Mouse (Mus musculus) 3134 (cell line): ENCODE data around the gene Camta1.

Source experiments
- DNase-seq: peaks from one replicate; pipeline ENCODE4 v3.0.0-alpha.2; 2011; ENCODE audit warnings: low spot score; ENCODE audit not compliant: insufficient read length; ENCODE audit errors: extremely low read depth

Camta1 gene

DNA sequence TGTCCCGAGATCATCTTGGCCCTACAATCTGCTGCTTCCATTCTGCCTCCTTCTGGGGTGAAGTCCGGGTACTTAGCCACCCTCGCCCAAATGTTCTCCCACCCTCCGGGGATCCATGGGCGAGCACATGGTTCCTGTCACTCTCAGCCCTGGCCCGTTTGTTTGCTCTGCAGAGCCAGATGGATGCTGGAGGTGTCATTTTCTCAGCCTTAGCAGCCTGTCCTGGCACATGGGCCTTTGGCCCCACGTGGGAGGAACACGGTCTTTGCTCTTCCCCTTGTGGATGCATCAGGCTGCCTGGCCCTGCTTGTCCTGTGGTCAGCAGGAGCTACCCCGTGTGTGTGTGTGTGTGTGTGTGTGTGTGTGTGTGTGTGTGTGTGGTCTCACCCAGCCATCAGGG, 560.3 kb downstream of the Camta1 start:
- no peak for DNase-seq

- DNase-seq, result no peak
Measured at GRCm38 (mm10) chr4:151300706-151301105, 561.0 kb downstream of the Camta1 start.

DNA sequence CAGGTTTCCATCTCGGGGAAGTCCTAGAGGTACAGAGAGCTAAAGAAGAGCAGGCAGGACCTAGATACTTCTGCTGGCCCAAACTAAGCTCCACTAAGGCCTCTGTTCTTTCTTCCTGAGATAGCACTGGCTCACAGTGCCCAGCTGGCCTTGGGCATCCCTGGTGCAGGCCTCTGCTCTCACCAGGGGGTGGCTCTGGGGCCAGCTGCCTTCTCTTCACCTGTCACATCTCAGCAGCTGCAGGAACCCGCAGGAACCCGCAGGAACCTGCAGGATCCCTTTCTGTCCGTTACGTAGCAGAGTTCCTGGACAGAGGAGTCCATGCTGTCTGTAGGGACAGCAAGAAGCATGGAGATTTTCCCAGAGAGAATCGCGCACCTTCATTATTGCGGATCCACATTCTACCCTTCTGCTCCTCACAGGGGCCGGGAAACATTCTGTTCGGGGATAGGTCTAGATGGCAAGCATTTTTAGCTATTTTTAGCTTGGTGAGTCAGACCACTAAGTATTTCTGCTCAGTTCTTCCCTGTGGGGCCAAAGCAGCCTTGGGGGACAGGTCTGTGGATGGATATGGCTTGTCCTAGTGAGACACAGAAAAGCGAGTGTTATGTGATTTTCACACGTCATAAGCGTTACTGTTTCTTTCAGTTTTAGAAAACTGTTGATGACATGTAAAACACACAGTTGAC, 566.0 kb downstream of the Camta1 start:
- no peak for DNase-seq

DNA sequence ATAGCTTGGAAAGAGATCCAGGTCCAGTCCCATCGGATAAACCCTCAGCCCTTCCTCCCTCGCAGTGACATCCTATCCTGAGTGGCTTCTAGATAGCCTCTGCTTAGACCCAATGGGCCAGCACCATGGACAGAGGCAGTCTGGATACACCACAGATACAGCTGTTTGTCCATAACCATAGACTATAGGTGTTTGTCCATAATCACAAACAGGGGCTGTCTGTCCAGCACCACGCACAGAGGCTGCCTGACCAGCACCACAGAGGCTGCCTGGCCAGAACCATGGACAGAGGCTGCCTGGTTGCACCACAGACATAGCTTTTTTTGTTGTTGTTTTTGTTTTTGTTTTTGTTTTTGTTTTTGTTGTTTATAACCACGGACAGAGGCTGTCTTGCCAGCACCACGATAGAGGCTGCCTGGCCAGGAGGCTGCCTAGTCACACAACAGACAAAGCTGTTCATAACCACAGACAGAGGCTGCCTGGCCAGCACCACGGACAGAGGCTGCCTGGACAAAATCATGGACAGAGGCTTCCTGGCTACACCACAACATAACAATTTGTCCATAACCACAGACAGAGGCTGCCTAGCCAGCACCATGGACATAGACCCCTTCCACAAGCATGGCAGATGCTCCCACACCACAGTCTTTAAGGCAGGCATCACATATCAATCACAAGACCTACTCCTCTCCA, 572.6 kb downstream of the Camta1 start:
- DNase-seq, result no peak

DNA sequence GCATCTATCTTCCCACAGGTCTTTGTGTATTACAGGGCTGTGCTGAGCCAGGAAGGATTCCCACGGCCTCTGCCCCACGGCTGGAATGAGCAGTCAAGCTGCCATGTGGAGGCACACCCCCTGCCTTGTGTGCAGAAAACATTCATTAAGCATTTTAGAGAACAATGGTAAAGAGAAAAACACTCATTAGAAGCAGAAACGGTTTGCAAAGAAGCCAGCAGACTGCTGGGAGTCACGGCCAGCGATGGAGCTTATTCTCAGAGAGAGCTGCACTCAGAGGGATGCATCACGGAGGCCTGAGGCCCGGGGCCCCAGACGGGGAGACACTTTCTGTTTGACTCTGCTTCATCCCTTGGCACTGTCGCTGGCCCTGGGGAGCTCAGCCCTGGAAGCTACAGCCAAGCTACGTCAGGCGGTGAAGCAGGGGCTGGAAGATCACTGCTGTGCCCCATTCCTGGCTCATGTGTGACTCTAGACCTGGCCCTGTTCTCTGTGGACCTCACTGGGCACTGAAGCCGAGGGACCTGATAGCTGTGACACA, 575.7 kb downstream of the Camta1 start:
- no peak for DNase-seq

- DNase-seq, result no peak
Measured at GRCm38 (mm10) chr4:151285432-151285831, 576.2 kb downstream of the Camta1 start.

GRCm38 (mm10) chr4:151283092-151283741, 578.5 kb downstream of the Camta1 start:
- DNase-seq, result no peak

DNA sequence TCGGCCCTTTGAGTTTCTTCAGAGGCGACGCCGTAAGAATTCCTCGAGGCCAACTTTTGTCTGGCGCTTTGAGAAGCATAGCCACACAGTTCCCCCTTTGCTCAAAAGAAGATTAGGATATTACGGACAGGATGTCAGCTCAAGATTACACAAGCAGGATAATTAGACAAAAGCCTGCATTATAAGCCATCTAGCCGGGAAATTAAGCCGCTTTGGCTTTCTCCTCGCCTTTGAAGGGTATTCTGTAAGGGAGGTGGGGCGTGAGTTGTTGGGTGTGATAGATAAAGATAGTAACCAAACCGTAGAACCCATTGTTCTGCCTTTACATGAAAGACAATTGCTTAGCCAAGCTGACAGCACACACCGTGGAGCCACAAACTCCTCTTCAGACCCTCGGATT, 579.6 kb downstream of the Camta1 start:
- no peak for DNase-seq

DNA sequence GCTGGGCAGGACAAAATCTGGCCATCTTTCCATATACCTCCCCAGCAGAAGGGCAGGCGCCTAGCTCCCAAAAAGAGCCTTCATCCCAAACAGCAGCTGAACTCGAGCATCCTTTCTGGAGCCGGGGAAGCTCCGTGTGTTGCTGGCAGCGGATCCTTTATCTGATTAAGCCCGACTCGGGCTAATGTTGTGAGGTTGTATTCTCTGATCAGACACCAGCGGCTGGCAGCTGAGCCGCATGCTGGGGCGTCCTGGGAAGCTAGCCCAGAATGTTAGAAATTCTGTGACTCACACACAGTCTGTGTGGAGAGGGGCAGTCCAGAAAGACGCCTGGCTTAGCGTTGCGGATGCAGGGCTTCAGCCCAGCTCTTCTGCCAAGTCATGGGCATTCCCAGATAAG, 586.4 kb downstream of the Camta1 start:
- peak; percentile 76 for DNase-seq

- no peak for DNase-seq
Measured at GRCm38 (mm10) chr4:151263786-151264414, 597.8 kb downstream of the Camta1 start.

DNA sequence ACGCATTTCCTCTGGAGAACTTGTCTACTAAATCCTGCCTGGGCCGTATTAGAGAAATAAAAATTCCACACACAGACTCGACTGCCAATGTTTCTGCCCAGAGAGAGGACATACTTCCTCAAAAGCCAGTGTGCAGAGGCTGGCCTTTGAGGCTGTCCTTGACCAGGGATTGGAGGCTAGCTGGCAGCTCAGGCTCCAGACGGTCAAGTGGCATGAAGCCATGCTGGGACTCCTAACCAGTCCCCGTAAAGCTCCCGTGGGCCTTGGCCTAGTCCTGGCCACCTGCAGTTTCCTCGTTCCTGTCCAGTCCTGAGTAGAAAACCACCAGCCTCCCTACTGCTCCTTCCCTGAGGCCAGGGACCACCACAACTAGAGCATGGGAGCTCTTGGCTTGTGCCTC, 598.6 kb downstream of the Camta1 start:
- DNase-seq, result no peak

- DNase-seq, result no peak
Measured at GRCm38 (mm10) chr4:151256622-151257021, 605.1 kb downstream of the Camta1 start.

GRCm38 (mm10) chr4:151250824-151251223, 610.9 kb downstream of the Camta1 start:
- no peak for DNase-seq

GRCm38 (mm10) chr4:151245068-151245797, 616.4 kb downstream of the Camta1 start:
- DNase-seq, result no peak

DNA sequence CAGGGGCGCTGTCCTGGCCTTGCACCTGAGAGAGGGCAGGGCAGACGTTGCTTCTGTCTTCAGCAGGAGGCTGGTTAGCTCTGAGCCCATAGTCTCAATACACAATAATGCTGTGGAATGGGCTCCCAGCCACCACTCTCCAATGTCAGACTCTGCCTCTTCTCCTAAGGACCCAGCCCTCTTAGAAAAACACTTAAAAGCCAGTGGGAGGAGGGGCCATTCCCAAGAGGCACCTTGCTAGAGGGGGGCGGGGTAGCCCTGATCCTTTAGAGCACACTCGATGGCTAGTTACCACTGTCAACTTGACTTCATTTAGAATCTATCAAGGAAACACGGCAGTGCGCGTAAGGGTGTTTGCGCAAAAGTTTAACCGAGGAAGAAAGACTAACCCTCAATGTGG, 618.2 kb downstream of the Camta1 start:
- DNase-seq, result no peak

DNA sequence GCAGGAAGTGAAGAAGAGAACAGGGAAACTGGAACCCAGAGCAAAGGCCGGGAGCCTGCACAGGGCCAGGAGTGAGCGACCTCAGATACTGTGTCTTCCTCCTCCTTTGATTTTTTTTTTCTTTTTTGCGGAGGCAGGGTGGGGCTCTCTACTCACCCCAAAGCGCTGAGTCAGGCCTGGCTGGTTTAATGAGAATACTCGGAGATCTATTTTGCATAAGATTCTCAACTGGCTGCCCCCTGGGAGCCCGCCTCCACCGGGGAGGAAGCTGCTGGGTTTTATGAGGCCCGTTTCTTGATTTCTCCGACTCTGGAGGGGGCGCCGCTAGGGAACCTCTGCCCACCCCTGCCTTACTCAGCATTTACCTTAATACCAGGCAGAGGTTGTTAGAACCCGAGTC, 618.9 kb downstream of the Camta1 start:
- DNase-seq, result no peak

GRCm38 (mm10) chr4:151240465-151240864, 621.2 kb downstream of the Camta1 start:
- DNase-seq, result no peak

- no peak for DNase-seq
Measured at GRCm38 (mm10) chr4:151238970-151239684, 622.5 kb downstream of the Camta1 start.

GRCm38 (mm10) chr4:151237501-151237900, 624.2 kb downstream of the Camta1 start:
- no peak for DNase-seq

DNA sequence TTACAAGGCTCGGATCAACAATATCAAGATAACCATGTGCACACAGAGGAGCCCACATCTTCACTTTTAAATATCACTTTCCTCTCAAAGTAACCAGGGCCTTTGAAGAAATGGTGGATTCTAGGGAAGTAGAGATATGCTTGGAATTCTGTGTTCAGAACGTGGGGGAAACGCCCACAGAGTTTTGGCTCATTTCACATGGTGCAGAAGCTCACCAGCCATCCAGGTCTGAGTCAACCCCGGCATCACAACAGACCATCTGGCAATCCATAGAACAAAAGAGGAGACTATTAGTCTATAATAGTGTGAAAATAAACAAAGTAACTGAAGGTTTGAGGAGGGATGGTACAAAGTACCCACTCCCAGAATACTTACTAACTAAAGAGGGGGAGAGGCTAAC, 626.7 kb downstream of the Camta1 start:
- no peak for DNase-seq
